Mouse (Mus musculus) liver (tissue): Measurements from ENCODE around the gene Magt1.
A peak's percentile ranks its signal among the peaks of the same experiment; 100 is the strongest.
"Not testable (repeated sequence)": the region's sequence is repeated elsewhere in the genome, so short reads cannot be mapped to it uniquely, and the experiment has no call there.

Experiments used
- DNase-seq: peaks from one replicate; pipeline ENCODE4 v3.0.0-alpha.2; 2020; ENCODE audit warnings: mixed read lengths

Magt1 gene

GRCm38 (mm10) chrX:106011465-106012159, at the start of gene Magt1:
TSS of gene Magt1 (minus strand) at chrX:106011906.
- DNase-seq, result peak; percentile 90

GRCm38 (mm10) chrX:106048191-106048590, 36.5 kb upstream of the Magt1 start:
- no peak for DNase-seq

GRCm38 (mm10) chrX:106045928-106046327, 34.2 kb upstream of the Magt1 start:
- peak; percentile 28 for DNase-seq

- DNase-seq, result no peak
Measured at GRCm38 (mm10) chrX:106045455-106045854, 33.7 kb upstream of the Magt1 start.

GRCm38 (mm10) chrX:106043863-106044617, 32.3 kb upstream of the Magt1 start:
- DNase-seq, result no peak

GRCm38 (mm10) chrX:106037185-106037752, 25.6 kb upstream of the Magt1 start:
- DNase-seq, result no peak

- no peak for DNase-seq
Measured at GRCm38 (mm10) chrX:106035727-106036126, 24.0 kb upstream of the Magt1 start.

GRCm38 (mm10) chrX:106031124-106031523, 19.4 kb upstream of the Magt1 start:
- DNase-seq, result no peak

- no peak for DNase-seq
Measured at GRCm38 (mm10) chrX:106030176-106030575, 18.5 kb upstream of the Magt1 start.

- no peak for DNase-seq
Measured at GRCm38 (mm10) chrX:106027343-106027674, 15.6 kb upstream of the Magt1 start.

GRCm38 (mm10) chrX:106026418-106027342, 15.0 kb upstream of the Magt1 start, which contains the start of gene Atp7a:
TSS of gene Atp7a (plus strand) at chrX:106027276.
- peak; percentile 95 for DNase-seq

GRCm38 (mm10) chrX:106017516-106017915, 5.8 kb upstream of the Magt1 start:
- DNase-seq, result no peak

GRCm38 (mm10) chrX:106017102-106017501, 5.4 kb upstream of the Magt1 start:
- DNase-seq, result no peak

- peak; percentile 75 for DNase-seq
Measured at GRCm38 (mm10) chrX:106015571-106016322, 4.0 kb upstream of the Magt1 start, which contains the start of gene Cox7b. TSS of gene Cox7b (plus strand) at chrX:106015700.

GRCm38 (mm10) chrX:106014741-106015377, 3.2 kb upstream of the Magt1 start:
- not testable (repeated sequence) for DNase-seq

GRCm38 (mm10) chrX:106013217-106013616, 1.5 kb upstream of the Magt1 start:
- DNase-seq, result peak; percentile 62

GRCm38 (mm10) chrX:106012559-106012958, 853 bp upstream of the Magt1 start:
- DNase-seq, result no peak

GRCm38 (mm10) chrX:106010762-106011161, 944 bp downstream of the Magt1 start:
- no peak for DNase-seq

GRCm38 (mm10) chrX:106001605-106002004, 10.1 kb downstream of the Magt1 start:
- no peak for DNase-seq

GRCm38 (mm10) chrX:105957091-105957490, 54.6 kb downstream of the Magt1 start:
- not testable (repeated sequence) for DNase-seq

- DNase-seq, result no peak
Measured at GRCm38 (mm10) chrX:105953999-105954398, 57.7 kb downstream of the Magt1 start.
